Mouse (Mus musculus) lung, postnatal 36 days (tissue): ENCODE data around the gene St6galnac3.

Experiments used
- DNase-seq: peaks from one replicate; pipeline ENCODE4 v3.0.0; 2022; ENCODE audit warnings: mixed read lengths

Gene St6galnac3

DNA sequence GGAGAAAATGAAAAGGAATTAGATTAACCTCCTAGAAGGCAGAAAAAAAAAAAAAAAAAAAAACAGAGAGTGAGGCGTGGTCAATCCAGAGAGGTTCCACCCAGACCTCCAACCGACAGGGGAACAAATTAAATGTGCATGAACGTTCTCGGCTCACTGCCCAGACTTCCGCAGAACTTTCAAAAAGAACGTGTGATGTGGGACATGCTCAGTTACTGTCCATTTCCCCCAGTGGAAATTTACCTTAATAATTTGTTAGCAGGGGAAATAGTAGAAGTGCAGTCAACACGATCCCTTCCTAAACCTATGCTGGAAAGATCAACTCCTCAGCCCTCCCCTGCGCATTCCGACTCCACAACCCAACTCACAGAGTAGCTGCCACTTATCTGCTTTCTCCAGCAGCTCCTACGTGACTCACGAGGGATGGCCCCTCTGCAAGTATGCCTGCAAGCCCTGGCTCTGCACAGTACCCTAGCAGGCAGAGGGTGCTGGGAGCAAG, 35.1 kb downstream of the St6galnac3 start:
- peak; percentile 35 for DNase-seq

DNA sequence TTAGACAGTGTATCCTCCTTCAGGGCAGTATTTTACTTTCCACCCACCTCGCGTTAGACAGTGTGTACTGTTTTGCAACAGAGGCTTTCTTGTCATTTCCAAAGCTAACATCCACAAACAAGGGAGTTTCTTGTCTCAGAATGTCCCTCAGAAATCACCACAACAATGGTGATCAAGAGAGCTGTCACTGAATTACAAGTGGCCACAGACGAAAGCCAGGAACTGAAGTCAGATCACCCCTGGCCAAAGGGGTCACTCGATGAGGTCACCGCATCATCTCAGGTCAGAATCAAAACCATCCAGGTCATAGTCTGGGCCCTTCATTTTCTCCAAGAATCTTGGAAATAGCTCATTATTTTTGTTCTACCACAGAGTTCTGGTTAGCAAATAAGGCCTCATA, 37.1 kb downstream of the St6galnac3 start:
- no peak for DNase-seq

GRCm38 (mm10) chr3:153684909-153685308, 40.1 kb downstream of the St6galnac3 start:
- DNase-seq: no peak

DNA sequence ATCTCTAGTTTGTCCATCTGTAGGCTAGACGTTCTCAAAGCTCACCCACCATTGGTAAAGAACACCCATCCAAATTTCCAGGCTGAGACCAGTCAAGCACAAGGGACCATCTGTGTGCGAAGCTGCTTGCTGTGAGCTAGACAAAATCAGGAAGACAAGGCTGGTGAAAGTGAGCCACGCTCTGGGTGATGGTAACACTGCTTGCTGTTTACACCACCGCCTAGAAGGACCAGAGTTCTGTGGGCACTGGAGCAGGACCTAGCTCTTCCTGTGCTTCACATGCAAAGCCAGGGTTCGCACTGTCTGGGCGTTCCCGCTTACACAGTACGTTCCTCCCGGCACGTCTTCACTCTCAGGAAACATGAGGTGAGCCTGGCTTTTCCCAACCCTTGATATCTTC, 42.7 kb downstream of the St6galnac3 start:
- DNase-seq: peak; percentile 13

DNA sequence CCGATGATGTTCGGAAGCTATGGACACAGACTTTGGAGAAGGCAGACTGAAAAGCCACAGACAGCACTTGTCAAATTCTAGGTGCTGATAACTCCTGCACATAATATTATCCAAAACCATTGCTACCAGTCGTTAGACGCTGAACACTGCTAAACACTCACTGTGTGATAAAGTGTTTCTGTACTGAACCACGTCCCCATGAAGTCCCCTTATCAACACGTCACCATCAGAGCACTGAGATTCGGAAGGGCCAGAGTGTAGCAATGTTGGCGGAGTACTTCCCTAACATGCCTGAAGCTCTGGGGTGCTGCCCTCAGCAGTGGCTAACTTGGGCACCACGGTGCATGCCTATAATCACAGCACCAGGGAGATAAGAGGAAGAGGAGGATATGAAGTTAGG, 43.3 kb downstream of the St6galnac3 start:
- DNase-seq: no peak

GRCm38 (mm10) chr3:153675832-153676231, 49.1 kb downstream of the St6galnac3 start:
- DNase-seq: no peak

DNA sequence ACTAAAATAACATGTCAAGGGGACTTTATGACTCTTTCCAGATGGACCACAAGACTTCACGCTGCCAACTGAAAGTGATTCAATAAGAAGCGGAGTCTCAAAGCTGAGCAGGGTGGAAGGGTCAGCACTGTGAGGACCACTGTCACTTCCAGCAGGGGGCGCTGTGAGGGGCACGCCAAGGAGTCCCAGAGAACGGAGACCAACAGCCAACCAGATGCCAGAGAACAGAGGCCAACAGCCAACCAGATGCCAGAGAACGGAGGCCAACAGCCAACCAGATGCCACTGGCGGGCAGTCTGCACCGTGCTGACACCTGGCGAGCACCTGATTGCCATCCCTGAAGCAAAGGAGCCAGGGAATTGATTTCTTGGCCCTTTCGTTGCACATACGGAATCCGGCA, 49.9 kb downstream of the St6galnac3 start:
- DNase-seq: peak; percentile 46

DNA sequence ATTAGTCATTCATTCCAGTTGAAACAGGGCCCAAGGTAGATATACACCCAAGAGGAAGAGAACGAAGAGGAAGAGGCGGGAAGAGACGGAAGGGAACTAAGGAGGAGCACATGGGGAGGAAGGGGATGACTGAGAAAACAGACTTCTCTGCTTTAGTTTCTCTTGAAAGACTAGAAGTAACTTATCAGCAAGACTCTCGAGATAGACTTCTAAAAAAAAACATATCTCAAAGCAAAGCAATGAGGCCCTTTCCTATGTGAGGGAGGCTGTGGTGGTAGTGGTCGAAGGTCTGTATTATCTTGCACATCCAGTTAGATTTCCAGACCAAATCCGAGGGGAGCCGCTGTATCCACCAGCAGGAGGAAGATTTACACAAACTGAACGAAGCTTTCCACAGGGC, 50.6 kb downstream of the St6galnac3 start:
- DNase-seq: no peak

DNA sequence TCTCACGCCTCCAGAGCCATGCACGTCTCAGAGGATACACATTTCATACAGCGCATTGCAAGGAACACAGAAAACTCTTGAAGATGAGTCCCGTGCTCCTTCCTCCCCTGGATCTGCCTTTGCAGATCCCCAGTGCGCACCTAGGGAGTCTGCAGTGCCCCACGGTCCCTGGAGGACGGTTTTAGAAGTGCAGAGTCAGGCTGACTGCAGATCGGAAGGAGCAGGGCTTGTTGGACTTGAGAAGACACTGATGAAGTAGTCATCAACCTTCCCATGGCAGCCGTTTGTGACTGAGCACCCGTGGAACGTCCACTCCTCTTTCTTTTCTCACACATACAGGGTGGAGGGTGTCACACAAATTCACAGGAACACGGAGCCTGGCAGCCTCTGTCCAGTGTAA, 51.5 kb downstream of the St6galnac3 start:
- no peak for DNase-seq

GRCm38 (mm10) chr3:153670953-153671674, 53.9 kb downstream of the St6galnac3 start:
- DNase-seq: no peak

DNA sequence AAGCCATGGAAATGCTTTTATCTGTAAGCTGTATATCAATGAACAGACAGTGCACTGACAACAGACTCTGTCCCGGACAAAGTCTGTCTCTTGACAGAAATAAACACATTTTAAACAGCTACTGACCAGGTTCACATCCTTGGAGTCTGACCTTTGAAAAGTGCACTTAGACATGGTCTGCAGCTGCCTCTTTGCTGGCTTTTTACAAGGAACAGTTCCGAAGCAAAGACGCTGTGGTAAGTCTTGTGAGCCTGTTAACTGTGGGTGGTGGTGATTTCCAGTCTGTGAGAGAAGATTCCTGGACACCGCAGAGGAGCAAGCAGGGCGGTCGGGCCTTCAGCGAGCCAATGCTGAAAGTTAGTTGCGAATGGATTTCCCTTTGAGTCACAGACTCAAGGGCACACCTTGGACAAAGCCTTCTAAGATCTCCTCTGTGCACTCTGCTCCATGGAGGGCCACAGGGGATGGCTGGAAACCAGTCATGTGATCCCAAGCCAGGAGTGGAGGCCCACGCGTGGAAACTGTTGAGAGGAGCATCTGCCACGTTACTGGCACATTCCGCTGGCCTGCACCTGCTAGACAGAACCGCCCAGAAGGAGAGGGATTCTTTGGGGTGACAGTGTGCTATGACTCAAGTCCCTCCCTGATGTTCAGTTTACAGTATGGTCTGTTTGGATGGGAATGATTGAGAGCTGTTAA, 55.1 kb downstream of the St6galnac3 start:
- no peak for DNase-seq

GRCm38 (mm10) chr3:153669329-153669728, 55.6 kb downstream of the St6galnac3 start:
- DNase-seq: no peak

DNA sequence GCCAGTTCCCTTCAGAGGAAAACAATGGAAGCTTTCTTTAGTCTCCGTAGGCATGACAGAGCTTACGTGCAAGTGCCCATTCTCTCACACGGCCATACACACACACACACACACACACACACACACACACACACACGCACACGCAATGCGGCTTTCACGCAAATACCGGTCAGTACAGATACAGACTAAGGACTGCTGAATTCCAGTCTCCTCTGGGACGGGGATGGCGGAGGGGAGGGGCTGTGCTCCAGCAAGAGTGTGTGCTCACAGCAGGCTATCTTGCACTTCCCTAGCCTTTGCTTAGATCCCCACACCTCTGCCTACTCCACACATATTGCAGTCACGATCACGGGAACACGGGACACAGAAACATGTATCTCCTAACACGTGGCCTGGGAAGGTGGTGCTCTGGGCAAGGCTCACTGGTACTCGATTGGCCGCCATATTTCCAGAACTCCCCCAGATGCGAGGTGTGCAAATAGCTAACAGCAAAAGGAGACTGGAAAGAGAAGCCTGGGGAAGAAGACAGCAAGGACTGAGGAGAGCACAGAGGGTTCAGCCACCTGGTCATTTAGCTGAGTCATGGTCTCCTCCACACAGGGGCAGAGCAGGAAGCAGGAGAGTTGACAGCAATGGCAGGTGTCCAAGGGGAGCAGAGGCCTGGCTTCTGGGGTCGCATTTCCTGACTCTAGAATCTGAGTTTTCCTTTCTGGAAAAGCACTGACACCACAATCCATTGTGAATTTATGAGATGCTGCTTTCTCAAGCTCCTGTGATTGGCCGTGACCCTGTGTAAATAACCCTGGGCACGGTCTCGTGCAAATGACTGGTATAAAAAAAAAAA, 56.3 kb downstream of the St6galnac3 start:
- DNase-seq: peak; percentile 24

DNA sequence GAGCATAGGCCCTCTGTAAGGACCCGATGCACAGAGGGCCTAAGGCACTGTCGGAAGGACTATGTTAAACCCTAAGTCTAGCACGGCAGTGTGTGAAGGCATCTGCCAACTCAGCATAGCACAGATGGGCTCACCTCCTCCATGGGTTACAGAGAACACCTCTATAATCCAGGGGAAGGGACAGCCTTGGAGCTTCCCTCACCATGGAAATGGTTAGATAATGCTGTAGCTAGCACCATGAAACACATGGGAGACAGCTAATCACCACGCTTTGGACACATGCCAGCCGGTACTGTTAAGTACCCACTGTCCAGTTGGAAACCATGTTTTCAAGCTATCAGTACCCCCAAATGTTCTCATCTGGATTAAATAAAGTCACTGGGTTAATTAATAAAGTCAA, 60.3 kb downstream of the St6galnac3 start:
- no peak for DNase-seq

DNA sequence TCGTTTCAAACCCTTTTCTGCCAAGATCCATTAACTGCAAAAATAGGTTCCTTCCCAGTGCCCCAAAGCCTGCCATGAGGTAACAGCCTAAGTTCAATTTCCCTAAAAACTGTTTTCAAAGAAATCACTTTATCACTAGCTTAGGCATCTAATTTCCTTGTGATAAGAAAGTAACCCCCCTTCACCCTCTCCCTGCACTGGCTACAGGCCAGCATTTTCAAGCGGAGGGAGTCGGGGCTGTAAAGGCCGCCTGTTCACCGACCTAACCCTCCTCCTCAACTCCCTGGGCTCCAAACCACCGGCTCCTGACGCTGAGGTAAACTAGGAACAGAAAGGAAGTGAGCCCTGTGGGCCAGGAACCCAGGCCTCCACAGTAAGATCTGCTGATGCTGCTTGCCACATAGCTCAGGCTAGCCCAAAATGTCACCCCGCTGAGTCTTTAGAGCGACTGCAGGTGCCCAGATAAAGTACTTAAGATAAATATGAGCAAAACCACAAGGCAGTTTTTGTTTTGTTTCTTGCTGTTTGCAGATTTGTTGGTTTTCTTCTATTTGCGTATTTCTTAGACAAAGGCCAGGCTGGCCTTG, 61.0 kb downstream of the St6galnac3 start:
- no peak for DNase-seq

DNA sequence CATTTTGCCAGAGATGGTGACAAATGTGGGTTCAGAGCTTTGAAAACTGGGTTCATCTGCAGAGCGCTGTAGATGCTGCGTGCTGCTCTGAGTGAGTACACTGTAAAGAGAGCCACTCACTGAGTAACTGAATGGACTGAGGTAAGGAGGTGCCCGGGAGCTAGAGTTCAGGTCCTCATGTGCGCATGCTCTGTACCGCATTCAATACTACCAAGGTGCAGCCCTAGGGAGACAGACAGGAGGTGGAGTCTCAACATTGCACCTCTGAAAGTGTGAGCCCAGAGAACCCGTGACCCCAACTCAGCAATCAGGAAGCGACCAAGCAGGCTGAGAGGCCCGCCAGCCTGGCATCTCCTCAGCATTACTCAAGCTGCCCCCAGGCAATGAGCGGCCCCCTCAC, 62.2 kb downstream of the St6galnac3 start:
- DNase-seq: no peak

DNA sequence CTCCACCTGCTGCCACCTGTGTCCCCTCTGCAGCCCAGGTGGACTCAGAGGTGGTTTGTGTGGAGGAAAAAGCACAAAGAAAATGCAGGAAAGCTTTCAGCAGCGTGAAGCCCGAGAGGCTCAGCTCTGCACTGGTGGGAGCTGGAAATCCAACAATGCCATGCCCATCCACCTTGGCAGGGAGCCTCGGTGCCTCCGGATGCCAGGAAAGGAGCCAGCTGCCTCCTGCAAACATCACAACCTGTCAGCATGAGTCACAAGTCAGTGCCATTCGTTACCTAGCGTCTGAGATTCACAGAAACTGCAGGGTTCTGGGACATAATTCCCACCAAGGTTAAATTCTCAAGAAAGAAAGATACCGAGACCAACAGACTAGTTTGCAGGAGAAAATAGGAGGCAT, 63.0 kb downstream of the St6galnac3 start:
- peak; percentile 64 for DNase-seq

DNA sequence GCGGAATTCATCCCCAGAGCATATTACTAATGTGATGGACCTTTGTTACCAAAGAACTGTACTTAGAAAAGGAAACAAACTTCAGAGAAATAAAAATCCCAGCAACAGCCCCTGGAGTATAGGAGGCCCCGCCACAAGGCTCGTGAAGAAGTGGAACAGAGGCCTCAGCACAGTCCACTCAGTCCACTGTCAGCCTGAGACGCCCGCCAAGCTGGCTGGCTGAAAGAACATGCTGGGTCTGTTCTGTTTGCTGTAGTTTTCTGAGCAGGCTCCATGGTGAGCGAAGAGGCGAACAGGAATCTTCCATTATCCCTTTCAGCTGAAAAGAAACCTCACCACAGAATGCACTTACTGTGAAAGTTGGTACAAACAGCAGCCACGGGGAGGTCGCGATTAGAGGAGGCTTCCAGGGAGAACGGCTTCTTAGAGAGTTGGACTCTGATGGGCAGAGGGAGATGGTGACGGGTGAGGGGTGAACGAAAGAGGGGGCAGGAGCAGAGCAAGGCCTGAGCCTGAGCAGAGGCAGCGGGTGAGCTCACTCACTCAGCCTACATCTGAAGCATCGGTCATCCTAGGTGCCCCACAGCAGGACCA, 65.3 kb downstream of the St6galnac3 start:
- no peak for DNase-seq

- DNase-seq: peak; percentile 68
These were observed 66.8 kb downstream of the St6galnac3 start for GRCm38 (mm10) chr3:153658051-153658777.

- DNase-seq: peak; percentile 81
These were observed 69.9 kb downstream of the St6galnac3 start for GRCm38 (mm10) chr3:153655071-153655470.

DNA sequence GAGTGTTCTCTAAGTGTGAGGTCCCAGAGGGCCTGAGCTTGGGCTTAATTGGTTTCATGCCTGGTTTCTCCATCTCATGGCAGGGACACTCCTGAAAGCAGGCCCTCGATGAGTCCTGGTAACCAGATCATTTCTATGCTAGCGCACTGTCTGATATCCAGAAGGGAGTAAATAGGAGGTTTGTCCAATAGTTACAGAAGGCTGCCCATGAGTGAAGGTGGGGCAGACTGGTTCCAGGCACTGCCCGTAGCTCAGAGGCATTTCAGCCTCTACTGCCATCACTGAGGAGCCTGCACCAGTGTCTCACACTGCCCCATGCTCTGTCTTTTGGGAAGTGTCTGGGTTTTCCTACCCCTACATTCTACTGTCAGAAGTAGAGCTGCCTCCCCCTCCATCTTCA, 72.1 kb downstream of the St6galnac3 start:
- no peak for DNase-seq

DNA sequence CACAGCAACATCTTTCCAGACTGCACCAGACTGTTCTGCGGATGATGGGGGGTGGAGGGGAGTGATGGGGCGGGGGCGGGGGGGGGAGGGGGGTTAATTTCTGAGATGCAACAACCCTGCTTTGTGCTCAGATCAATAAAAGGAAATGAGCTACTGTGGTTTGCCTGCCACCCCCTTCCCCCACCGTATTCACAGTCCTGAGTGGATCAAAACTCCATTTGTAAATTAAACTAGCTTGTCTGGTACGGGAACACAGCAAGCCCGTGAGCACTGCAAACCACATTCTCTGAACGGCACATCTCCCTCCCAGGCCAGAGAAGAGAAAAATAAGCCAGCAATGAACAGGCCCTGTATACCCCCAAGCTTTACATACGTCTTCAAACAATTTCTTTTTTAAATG, 76.3 kb downstream of the St6galnac3 start:
- no peak for DNase-seq
